Mouse (Mus musculus) midbrain, embryonic 13.5 days (tissue): ENCODE data around the gene Sec16a. TPM values are rescaled to one million over a fixed set of nuclear protein-coding genes. Genes with fewer than 3 reads are reported as not detected.
"Not testable (repeated sequence)": the region's sequence is repeated elsewhere in the genome, so short reads cannot be mapped to it uniquely, and the experiment has no call there.

ENCODE experiments used
- ATAC-seq: fragments of 200-750 bp; cut with Nextera tagmentation; 2 replicates; pipeline ENCODE4 v1.8.0; 2017; ENCODE audit warnings: mild to moderate bottlenecking, moderate TSS enrichment, moderate library complexity
- H3K27ac ChIP-seq: fragments of 300-500 bp; sonication (generic); 2 replicates; pipeline ENCODE4 v1.5.1; 2015; ENCODE audit warnings: inconsistent platforms, mild to moderate bottlenecking, moderate library complexity
- H3K27me3 ChIP-seq: fragments of 300-500 bp; sonication (generic); 2 replicates; pipeline ENCODE4 v1.6.1; 2015; ENCODE audit warnings: mild to moderate bottlenecking, inconsistent platforms
- H3K36me3 ChIP-seq: fragments of 300-500 bp; sonication (generic); 2 replicates; pipeline ENCODE4 v1.6.1; 2015; ENCODE audit warnings: mild to moderate bottlenecking, inconsistent platforms
- H3K4me1 ChIP-seq: fragments of 300-500 bp; sonication (generic); replicated peaks from 2 replicates; pipeline ENCODE4 v1.6.1; 2015; ENCODE audit warnings: inconsistent platforms
- H3K4me2 ChIP-seq: fragments of 300-500 bp; sonication (generic); replicated peaks from 2 replicates; pipeline ENCODE4 v1.6.1; 2015; ENCODE audit warnings: moderate library complexity, mild to moderate bottlenecking, inconsistent platforms
- H3K4me3 ChIP-seq: fragments of 300-500 bp; sonication (generic); replicated peaks from 2 replicates; pipeline ENCODE4 v1.5.1; 2015; ENCODE audit warnings: mild to moderate bottlenecking, inconsistent platforms
- H3K9ac ChIP-seq: fragments of 300-500 bp; sonication (generic); replicated peaks from 2 replicates; pipeline ENCODE4 v1.6.1; 2015; ENCODE audit warnings: mild to moderate bottlenecking, inconsistent platforms
- H3K9me3 ChIP-seq: fragments of 300-500 bp; sonication (generic); 2 replicates; pipeline ENCODE4 v1.6.1; 2016; ENCODE audit warnings: mild to moderate bottlenecking, inconsistent platforms
- WGBS: fragments of 180-500 bp; shearing (Covaris S2); methylation state at CpG from one replicate; pipeline ENCODE4 v1.1.7; 2015; 5-methylcytosine and 5-hydroxymethylcytosine counted together
- polyA plus RNA-seq: library from polyadenylated mRNA; unstranded; fragments of >200 nt; fragmentation: Nextera tagmentation; extraction: Ambion mirVana; gene quantifications from 2 replicates; pipeline ENCODE4 v1.2.1, GENCODE M21; 2015

Sec16a gene
- polyA plus RNA-seq, 1 experiment from 2014 or later: 22.8 TPM

DNA sequence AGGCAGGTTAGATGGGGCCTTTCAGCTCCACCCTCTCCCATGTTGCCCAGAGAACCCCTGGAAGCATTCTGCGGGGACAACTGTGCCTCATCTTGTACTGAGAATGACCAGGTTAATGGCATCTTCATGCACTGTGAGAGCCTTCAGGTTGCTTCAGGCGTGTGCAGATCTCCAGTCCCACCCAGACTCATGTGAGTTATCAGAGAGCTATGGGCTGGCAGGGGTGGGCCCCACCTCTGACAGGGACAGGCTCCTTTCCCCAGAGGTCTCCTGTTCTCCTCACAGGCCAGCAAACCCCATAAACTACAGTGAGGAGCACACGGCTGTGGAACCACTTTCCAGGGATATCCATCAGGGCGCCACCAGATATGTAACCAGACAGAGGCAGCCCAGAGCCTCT, 44.0 kb downstream of the Sec16a start:
- H3K36me3 ChIP-seq: peaks cover 68% of the 10 kb centered on the region
- no peaks in the 10 kb centered on the region for H3K27me3 ChIP-seq
- 95% methylated on average over 4 of the region's 4 CpGs for WGBS
- H3K4me2 ChIP-seq: no peak overlapping the region
- H3K9ac ChIP-seq: no peak overlapping the region
- no peak overlapping the region for H3K4me3 ChIP-seq
- no peaks in the 10 kb centered on the region for H3K9me3 ChIP-seq
- no peak overlapping the region for H3K27ac ChIP-seq
- ATAC-seq: no peak
- peaks cover 15% of the 10 kb centered on the region for H3K4me1 ChIP-seq

GRCm38 (mm10) chr2:26400296-26400695, 44.7 kb downstream of the Sec16a start:
- no peak overlapping the region for H3K27ac ChIP-seq
- no peaks in the 10 kb centered on the region for H3K9me3 ChIP-seq
- 93% methylated on average over 5 of the region's 5 CpGs for WGBS
- H3K4me2 ChIP-seq: no peak overlapping the region
- H3K9ac ChIP-seq: no peak overlapping the region
- peaks cover 8% of the 10 kb centered on the region for H3K4me1 ChIP-seq
- peaks cover 75% of the 10 kb centered on the region for H3K36me3 ChIP-seq
- no peaks in the 10 kb centered on the region for H3K27me3 ChIP-seq
- no peak for ATAC-seq
- no peak overlapping the region for H3K4me3 ChIP-seq

DNA sequence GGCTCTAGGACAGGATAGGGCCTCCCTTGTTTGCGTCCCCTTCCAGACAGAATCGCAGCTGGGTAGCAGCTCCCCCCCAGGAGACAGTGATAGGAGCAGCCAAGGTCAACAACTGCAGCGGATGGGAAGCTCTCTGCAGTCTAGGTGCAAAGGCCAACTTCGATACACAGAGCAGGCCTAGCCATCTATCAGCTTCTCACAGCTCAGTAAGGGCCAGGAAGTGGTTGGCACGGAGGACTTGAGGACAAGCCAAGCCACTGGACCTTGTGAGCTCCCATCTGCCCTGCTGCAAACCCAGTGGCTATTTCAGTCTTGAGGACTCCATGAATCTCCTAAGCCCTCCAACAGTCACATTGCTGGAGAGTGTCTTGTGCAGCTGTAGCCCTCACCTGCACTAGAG, 45.4 kb downstream of the Sec16a start:
- no peak for ATAC-seq

DNA sequence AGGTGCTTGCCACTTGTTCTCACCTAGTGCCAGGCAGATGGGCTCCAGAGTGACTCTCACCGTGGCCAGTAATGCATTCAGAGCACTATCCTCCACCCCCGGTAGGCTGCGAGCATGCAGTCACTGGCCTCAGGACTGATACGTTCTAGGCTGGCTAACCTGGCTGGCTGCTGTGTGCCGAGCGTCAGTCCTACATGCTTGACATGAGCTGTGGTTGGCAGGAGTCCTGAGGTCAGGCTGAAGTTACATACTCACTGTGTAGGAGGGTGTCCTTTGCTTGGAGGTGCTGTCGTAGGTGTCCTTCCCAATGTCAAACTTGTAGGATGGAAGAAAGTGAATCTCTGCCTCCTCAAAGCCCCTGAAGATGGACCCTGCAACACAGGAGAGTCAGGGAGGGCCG, 46.0 kb downstream of the Sec16a start:
- ATAC-seq: no peak
- no peaks in the 10 kb centered on the region for H3K4me1 ChIP-seq
- H3K9ac ChIP-seq: no peak overlapping the region
- no peaks in the 10 kb centered on the region for H3K9me3 ChIP-seq
- no peak overlapping the region for H3K4me3 ChIP-seq
- H3K27ac ChIP-seq: no peak overlapping the region
- no peaks in the 10 kb centered on the region for H3K27me3 ChIP-seq
- WGBS: 92% methylated on average over 8 of the region's 8 CpGs
- H3K4me2 ChIP-seq: no peak overlapping the region
- peaks cover 88% of the 10 kb centered on the region for H3K36me3 ChIP-seq

More for the DNA sequence above, 45.4 kb downstream of the Sec16a start:
- WGBS: 90% methylated on average over 5 of the region's 5 CpGs
- Histone ChIP-seq H3K27ac (no peak overlapping the region), H3K9me3 (no peaks in the 10 kb centered on the region), H3K4me3 (no peak overlapping the region), H3K4me2 (no peak overlapping the region), H3K27me3 (no peaks in the 10 kb centered on the region), H3K9ac (no peak overlapping the region), H3K36me3 (peaks cover 82% of the 10 kb centered on the region), H3K4me1 (peaks cover 1% of the 10 kb centered on the region)

GRCm38 (mm10) chr2:26391617-26392016, 53.4 kb downstream of the Sec16a start:
- no peak overlapping the region for H3K27ac ChIP-seq
- no peak for ATAC-seq

DNA sequence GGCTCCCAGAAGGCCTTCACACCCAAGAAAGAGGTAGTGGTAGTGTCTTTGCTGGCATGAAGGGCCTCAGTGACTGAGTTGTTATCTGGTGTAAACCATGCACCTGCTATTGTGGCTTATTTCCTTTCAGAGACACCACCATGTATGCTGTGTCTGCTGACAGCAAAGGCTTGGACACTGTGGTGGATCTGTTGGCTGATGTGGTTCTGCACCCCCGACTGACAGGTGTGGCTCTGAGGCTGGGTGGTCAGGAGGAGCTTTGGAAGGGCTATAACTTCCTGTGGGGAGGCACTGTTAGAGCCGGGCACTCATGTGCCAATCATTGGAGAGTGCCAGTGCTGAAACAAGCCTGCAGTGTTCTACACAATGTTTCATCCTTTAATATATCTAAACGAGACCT, 54.1 kb downstream of the Sec16a start:
- Histone ChIP-seq H3K9me3 (no peaks in the 10 kb centered on the region), H3K27me3 (no peaks in the 10 kb centered on the region), H3K4me3 (no peak overlapping the region), H3K4me1 (peaks cover 24% of the 10 kb centered on the region), H3K4me2 (no peak overlapping the region), H3K9ac (no peak overlapping the region), H3K36me3 (peaks cover 75% of the 10 kb centered on the region), H3K27ac (no peak overlapping the region)
- 92% methylated on average over 3 of the region's 3 CpGs for WGBS
- ATAC-seq: no peak

More at GRCm38 (mm10) chr2:26391617-26392016, 53.4 kb downstream of the Sec16a start:
- Histone ChIP-seq H3K4me3 (no peak overlapping the region), H3K4me1 (peaks cover 24% of the 10 kb centered on the region), H3K36me3 (peaks cover 75% of the 10 kb centered on the region), H3K9me3 (no peaks in the 10 kb centered on the region), H3K4me2 (no peak overlapping the region), H3K9ac (no peak overlapping the region), H3K27me3 (no peaks in the 10 kb centered on the region)
- WGBS: 92% methylated on average over 6 of the region's 6 CpGs

DNA sequence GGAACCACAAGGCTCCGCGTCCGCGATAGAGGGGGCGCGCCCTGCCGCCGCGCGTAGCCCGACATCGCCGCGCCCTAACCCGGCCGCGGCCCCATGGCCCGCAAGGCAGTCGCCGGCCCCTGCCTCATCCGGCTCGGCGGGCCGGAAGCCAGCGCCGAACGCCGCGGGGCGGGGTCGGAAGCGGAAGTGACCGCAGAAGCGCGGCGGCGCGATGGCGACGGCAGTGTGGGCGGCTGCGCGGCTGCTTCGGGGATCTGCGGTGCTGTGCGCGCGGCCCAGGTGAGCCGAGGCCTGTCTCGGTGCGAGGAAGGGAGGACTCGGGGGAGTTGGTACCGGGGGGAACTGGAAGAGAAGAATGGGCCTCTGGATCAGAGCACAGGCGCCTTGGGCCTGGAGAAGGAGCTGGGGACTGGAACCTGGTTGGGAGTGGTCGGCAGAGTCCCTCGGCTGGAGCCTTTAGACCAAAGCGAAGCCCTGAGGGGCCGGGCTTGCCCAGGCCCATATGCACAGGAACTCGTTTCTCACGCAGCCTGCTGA, 55.8 kb downstream of the Sec16a start, which contains the start of the genes Entr1 and Pmpca:
Gene Entr1, minus strand, starts transcription at position 163 of the 537 bp plus-strand sequence.
Gene Pmpca, plus strand, starts transcription at position 186 of the 537 bp plus-strand sequence.
- peak within 1 kb of the TSS; percentile 97 for H3K4me2 ChIP-seq
- peaks cover 75% of the 10 kb centered on the region for H3K36me3 ChIP-seq
- H3K27me3 ChIP-seq: no peaks in the 10 kb centered on the region
- peak within 1 kb of the TSS; percentile 96 for H3K9ac ChIP-seq
- under 1% methylated on average over 59 of the region's 60 CpGs for WGBS
- H3K4me1 ChIP-seq: peaks cover 24% of the 10 kb centered on the region
- no peaks in the 10 kb centered on the region for H3K9me3 ChIP-seq
- peak within 1 kb of the TSS; percentile 98 for H3K4me3 ChIP-seq
- H3K27ac ChIP-seq: peak within 1 kb of the TSS; percentile 75
- peak; percentile 95 for ATAC-seq

DNA sequence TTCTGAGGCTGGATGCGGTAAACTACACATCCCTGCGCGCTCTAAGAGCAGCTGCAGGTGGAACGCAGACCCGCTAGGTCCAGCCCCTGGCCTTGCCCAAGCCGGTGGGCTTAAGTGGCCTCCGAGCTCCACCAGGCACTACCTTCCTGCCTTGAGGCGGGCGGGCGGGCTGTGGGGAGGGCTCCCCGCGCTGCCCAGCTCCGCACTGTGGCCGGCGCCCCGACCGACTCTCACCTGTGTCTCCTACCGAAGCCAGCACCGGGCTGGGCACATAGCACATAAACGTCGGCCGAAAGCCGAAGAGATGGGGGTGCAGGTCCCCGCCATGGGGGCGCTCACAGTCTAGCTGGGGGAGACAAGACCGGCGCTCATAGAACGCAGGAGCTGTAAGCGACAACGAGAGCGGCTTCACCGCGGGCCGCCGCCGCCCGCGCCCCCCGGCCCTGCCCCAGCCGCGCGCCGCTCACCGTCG, 56.3 kb downstream of the Sec16a start:
- H3K36me3 ChIP-seq: peaks cover 75% of the 10 kb centered on the region
- peak; percentile 73 for ATAC-seq

GRCm38 (mm10) chr2:26387713-26388112, 57.3 kb downstream of the Sec16a start:
- no peak for ATAC-seq
- peak overlapping the region; percentile 97 for H3K4me2 ChIP-seq
- peaks cover 75% of the 10 kb centered on the region for H3K36me3 ChIP-seq
- peak overlapping the region; percentile 98 for H3K4me3 ChIP-seq
- H3K9ac ChIP-seq: peak overlapping the region; percentile 96; the same call in 1 of the 2 replicates
- no peaks in the 10 kb centered on the region for H3K27me3 ChIP-seq
- H3K4me1 ChIP-seq: peaks cover 24% of the 10 kb centered on the region
- 95% methylated on average over 3 of the region's 3 CpGs for WGBS
- no peaks in the 10 kb centered on the region for H3K9me3 ChIP-seq
- H3K27ac ChIP-seq: no peak overlapping the region

More for the DNA sequence above, 56.3 kb downstream of the Sec16a start:
- Histone ChIP-seq H3K27me3 (no peaks in the 10 kb centered on the region), H3K4me3 (peak overlapping the region; percentile 98), H3K4me1 (peaks cover 24% of the 10 kb centered on the region), H3K27ac (peak overlapping the region; percentile 75), H3K9me3 (no peaks in the 10 kb centered on the region), H3K9ac (peak overlapping the region; percentile 96), H3K4me2 (peak overlapping the region; percentile 97)
- WGBS: under 1% methylated on average over 40 of the region's 45 CpGs

DNA sequence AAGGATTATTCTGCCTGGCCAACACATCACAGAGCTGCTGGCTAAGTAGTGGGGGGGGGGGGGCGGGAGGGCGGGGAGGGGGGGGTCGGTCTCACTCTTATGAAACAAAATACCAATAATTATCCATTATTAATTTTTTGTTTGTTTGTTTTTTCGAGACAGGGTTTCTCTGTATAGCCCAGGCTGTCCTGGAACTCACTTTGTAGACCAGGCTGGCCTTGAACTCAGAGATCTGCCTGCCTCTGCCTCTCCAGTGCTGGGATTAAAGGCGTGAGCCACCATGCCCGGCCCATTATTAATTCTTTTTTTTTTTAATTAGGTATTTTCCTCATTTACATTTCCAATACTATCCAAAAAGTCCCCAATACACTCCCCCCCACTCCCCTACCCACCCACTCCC, 64.1 kb downstream of the Sec16a start:
- peak overlapping the region; percentile 93 for H3K4me2 ChIP-seq
- peak overlapping the region; percentile 89 for H3K9ac ChIP-seq
- not testable (repeated sequence) for H3K27ac ChIP-seq, H3K27me3 ChIP-seq, H3K9me3 ChIP-seq
- peaks cover 22% of the 10 kb centered on the region for H3K4me1 ChIP-seq
- peak; percentile 28; the same call in 1 of the 2 replicates for ATAC-seq
- H3K36me3 ChIP-seq: peaks cover 71% of the 10 kb centered on the region
- peak overlapping the region; percentile 81 for H3K4me3 ChIP-seq
- WGBS: 29% methylated on average over 6 of the region's 6 CpGs

- H3K27ac ChIP-seq: peak within 1 kb of the TSS; percentile 61; the same call in 1 of the 2 replicates
- H3K27me3 ChIP-seq: no peaks in the 10 kb centered on the region
- no peaks in the 10 kb centered on the region for H3K9me3 ChIP-seq
- peak within 1 kb of the TSS; percentile 89 for H3K9ac ChIP-seq
- peaks cover 71% of the 10 kb centered on the region for H3K36me3 ChIP-seq
- peak; percentile 99 for ATAC-seq
- peaks cover 22% of the 10 kb centered on the region for H3K4me1 ChIP-seq
- peak within 1 kb of the TSS; percentile 81 for H3K4me3 ChIP-seq
- WGBS: under 1% methylated on average over 38 of the region's 38 CpGs
- H3K4me2 ChIP-seq: peak within 1 kb of the TSS; percentile 93
These were observed 64.8 kb downstream of the Sec16a start, which contains the start of gene Snapc4 for GRCm38 (mm10) chr2:26380131-26380771. Gene Snapc4 (minus strand): TSS chr2:26380653.

GRCm38 (mm10) chr2:26372396-26372795, 72.6 kb downstream of the Sec16a start:
- no peak overlapping the region for H3K4me3 ChIP-seq
- H3K27me3 ChIP-seq: no peaks in the 10 kb centered on the region
- H3K9ac ChIP-seq: no peak overlapping the region; the same call in 1 of the 2 replicates
- no peaks in the 10 kb centered on the region for H3K9me3 ChIP-seq
- no peak for ATAC-seq
- peaks cover 97% of the 10 kb centered on the region for H3K36me3 ChIP-seq
- no peak overlapping the region for H3K4me2 ChIP-seq
- WGBS: 95% methylated on average over 8 of the region's 8 CpGs
- H3K4me1 ChIP-seq: no peaks in the 10 kb centered on the region
- H3K27ac ChIP-seq: no peak overlapping the region
